Mouse (Mus musculus): ENCODE measurements around the gene Tnip1. TPM values are rescaled to one million over a fixed set of nuclear protein-coding genes. Genes with fewer than 3 reads are reported as not detected.

The Tnip1 gene
- polyA plus RNA-seq, 1 experiment from 2014 or later = 8.1 TPM

DNA sequence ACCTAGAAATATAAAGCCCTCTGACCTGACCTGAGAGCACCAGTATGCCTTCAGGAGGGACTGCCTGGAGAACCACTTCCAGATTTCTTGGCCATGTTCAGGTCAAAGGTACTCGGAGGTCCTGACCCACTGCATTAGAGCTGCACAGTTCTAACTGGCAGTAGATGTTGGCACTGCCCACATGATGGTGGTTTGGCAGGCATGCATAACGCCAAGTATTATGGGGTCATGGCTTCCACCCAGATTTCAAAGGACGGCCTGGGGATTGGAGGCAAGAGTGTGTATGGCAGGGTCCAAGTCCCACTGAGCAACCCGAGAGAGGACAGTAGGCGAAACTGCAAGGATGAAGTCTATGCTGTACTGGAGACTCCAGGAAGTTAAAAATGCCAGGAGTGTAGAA, 48.9 kb downstream of the Tnip1 start:
- DNase-seq (ENCODE audit: low spot score) (no peak), ATAC-seq (no peak)
- no peaks in the 10 kb centered on the region for H3K27me3 ChIP-seq (replicated peaks; ENCODE audit: control insufficient read depth, insufficient read depth, low read length)
- H3K36me3 ChIP-seq (ENCODE audit: control insufficient read depth, insufficient read depth, low read length) = peaks cover 26% of the 10 kb centered on the region
- no peak overlapping the region for H3K9ac ChIP-seq (ENCODE audit: low read length)
- H3K4me1 ChIP-seq (ENCODE audit: control insufficient read depth, insufficient read depth, low read length) = no peaks in the 10 kb centered on the region
- no peaks in the 10 kb centered on the region for H3K9me3 ChIP-seq (replicated peaks; ENCODE audit: control insufficient read depth, low read length)
- no peak overlapping the region for H3K27ac ChIP-seq (ENCODE audit: low read depth, low read length)
- 95% methylated on average over 5 of the region's 5 CpGs for WGBS
- H3K4me3 ChIP-seq (ENCODE audit: low read depth, low read length) = no peak overlapping the region
- H3K4me2 ChIP-seq (ENCODE audit: low read length) = no peak overlapping the region

DNA sequence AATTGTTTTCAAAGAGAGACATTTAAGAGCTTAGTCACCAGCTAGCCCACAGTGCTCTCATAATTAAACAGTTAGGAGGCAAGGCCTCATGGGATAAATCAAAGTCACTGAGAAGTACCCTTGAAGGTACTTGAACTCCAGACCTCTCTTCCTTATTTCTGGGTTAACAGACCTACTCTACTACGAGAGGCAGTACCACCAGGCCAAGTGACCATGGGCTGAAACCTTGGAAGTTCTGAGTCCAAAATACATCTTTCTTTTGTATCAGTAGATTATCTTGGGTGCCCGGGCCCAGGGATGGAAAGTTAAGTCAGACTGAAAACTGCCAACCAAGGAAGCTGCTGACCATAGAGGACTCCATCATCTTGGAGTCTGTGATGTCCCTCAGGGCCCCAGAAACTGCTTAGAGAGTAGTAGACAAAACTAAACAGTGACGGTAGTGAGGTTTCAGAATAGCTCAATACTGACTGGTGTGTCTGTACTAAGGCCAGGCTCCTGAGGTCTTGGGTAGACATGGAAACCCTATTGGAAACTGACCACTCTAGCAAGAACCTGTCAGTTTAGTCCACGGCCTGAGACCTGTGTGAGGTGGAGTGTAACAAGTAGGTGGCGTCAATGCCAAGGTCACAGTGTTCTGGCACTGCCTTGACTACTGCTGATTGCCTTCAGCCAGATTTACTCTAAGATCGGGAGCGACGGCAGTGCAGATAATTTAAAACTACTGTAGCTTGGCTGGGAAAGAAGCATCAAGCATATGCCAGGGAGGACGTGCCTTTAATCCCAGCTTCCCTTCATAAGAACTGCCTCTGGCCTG, 50.0 kb downstream of the Tnip1 start:
- Histone ChIP-seq H3K27ac (ENCODE audit: low read depth, low read length) (no peak overlapping the region), H3K4me2 (ENCODE audit: low read length) (no peak overlapping the region), H3K27me3 (replicated peaks; ENCODE audit: control insufficient read depth, insufficient read depth, low read length) (no peaks in the 10 kb centered on the region), H3K9me3 (replicated peaks; ENCODE audit: control insufficient read depth, low read length) (no peaks in the 10 kb centered on the region), H3K4me3 (ENCODE audit: low read depth, low read length) (no peak overlapping the region), H3K4me1 (ENCODE audit: control insufficient read depth, insufficient read depth, low read length) (no peaks in the 10 kb centered on the region), H3K36me3 (ENCODE audit: control insufficient read depth, insufficient read depth, low read length) (peaks cover 23% of the 10 kb centered on the region), H3K9ac (ENCODE audit: low read length) (no peak overlapping the region)
- DNase-seq (ENCODE audit: low spot score) (no peak), ATAC-seq (no peak)
- WGBS = 89% methylated on average over 9 of the region's 9 CpGs

DNA sequence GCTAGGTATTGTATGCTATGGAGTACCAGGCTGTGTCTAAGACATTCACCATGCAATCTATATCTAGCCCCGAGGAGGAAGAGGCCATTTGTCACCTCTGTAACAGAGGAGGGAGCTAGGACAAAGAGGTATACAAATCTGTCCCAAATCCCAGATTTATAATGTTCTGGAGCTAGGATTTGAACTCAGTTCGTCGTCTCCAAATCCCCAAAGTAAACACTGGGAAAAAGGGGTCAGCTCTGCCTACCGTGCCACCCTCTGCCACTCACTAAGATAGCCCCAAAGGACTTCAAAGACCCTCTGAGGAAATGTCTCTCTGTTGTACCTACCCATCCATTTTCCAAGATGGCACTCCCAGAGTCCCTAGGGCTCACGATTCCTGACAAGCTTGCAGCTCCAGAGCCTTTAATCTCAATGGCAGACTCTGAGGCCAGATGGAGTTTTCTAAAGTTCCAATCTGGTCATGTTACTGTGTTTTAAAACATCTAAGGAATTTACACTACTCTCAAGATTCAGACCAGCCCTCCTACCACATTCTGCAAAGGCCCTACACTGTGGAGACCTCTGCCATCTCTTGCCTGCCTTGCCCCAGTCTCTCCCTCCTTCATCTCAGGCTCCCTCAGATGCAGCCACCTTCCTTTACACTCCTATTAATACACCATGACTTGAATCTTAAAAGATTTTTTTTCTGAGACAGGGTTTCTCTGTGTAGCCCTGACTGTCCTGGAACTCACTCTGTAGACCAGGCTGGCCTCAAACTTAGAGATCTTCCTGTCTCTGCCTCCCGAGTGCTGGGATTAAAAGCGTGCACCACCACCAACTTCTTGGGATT, 50.8 kb downstream of the Tnip1 start:
- H3K27me3 ChIP-seq (replicated peaks; ENCODE audit: control insufficient read depth, insufficient read depth, low read length) = no peaks in the 10 kb centered on the region
- DNase-seq (ENCODE audit: low spot score) = no peak
- H3K4me3 ChIP-seq (ENCODE audit: low read depth, low read length) = no peak overlapping the region
- H3K9ac ChIP-seq (ENCODE audit: low read length) = no peak overlapping the region
- H3K36me3 ChIP-seq (ENCODE audit: control insufficient read depth, insufficient read depth, low read length) = peaks cover 15% of the 10 kb centered on the region
- H3K4me2 ChIP-seq (ENCODE audit: low read length) = no peak overlapping the region
- no peak for ATAC-seq
- no peaks in the 10 kb centered on the region for H3K9me3 ChIP-seq (replicated peaks; ENCODE audit: control insufficient read depth, low read length)
- WGBS = 91% methylated on average over 7 of the region's 7 CpGs
- no peaks in the 10 kb centered on the region for H3K4me1 ChIP-seq (ENCODE audit: control insufficient read depth, insufficient read depth, low read length)
- no peak overlapping the region for H3K27ac ChIP-seq (ENCODE audit: low read depth, low read length)

DNA sequence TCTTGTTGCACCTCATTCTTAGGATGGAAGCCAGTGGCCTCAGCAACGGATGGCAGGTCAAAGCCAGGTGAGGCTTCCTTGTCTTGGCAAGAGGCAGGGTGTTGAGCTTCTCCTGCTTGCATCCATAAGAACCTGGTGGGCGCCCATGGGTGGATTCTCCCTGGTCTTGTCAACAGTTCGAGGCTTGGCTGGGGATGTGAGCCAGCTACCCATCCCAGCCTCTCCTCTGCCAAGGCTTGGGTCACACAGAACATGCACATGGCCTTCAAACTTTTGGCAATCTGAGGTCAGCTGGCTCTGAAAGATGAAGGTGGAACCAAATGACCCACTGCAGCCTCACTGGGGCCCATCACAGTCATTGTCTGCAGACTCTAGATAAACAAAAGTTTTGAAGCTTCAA, 51.5 kb downstream of the Tnip1 start:
- H3K4me2 ChIP-seq (ENCODE audit: low read length) = no peak overlapping the region
- H3K4me1 ChIP-seq (ENCODE audit: control insufficient read depth, insufficient read depth, low read length) = no peaks in the 10 kb centered on the region
- DNase-seq (ENCODE audit: low spot score) (no peak), ATAC-seq (no peak)
- no peak overlapping the region for H3K9ac ChIP-seq (ENCODE audit: low read length)
- H3K27ac ChIP-seq (ENCODE audit: low read depth, low read length) = no peak overlapping the region
- peaks cover 10% of the 10 kb centered on the region; the same call in 1 of the 2 replicates for H3K36me3 ChIP-seq (ENCODE audit: control insufficient read depth, insufficient read depth, low read length)
- H3K4me3 ChIP-seq (ENCODE audit: low read depth, low read length) = no peak overlapping the region
- H3K27me3 ChIP-seq (replicated peaks; ENCODE audit: control insufficient read depth, insufficient read depth, low read length) = no peaks in the 10 kb centered on the region
- no peaks in the 10 kb centered on the region for H3K9me3 ChIP-seq (replicated peaks; ENCODE audit: control insufficient read depth, low read length)
- WGBS = 92% methylated on average over 3 of the region's 3 CpGs

DNA sequence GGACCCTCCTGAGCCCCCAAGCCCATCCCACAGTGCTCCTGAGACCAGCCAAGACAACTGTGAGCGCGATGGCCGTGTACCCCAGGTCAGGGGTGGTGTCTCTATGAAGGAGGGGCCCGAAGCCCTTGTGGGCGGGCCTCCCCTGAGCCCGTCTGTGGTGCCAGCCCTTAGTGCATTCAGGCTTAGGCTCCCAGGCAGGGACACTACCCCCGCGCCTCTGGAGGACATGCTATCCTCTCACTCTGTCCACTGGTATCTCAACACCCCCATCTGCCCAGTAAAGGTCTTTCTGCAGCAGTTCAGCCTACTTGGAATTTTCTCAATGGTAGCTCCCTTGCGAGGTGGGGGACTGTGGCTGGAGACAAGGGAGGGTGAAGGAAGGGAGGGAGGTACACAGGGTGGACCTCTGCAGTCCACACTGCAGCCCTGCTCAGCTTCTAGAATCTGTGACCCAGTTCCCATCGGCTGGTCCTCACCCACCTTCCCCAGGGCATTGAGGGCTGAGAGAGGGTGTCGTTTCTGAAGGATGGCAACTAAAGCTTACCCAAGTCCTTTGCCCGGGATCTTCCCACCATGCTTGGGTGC, 52.5 kb downstream of the Tnip1 start:
- Histone ChIP-seq H3K4me1 (ENCODE audit: control insufficient read depth, insufficient read depth, low read length) (no peaks in the 10 kb centered on the region), H3K36me3 (ENCODE audit: control insufficient read depth, insufficient read depth, low read length) (peaks cover 6% of the 10 kb centered on the region; the same call in 1 of the 2 replicates), H3K4me3 (ENCODE audit: low read depth, low read length) (no peak overlapping the region), H3K9me3 (replicated peaks; ENCODE audit: control insufficient read depth, low read length) (no peaks in the 10 kb centered on the region), H3K4me2 (ENCODE audit: low read length) (no peak overlapping the region), H3K27me3 (replicated peaks; ENCODE audit: control insufficient read depth, insufficient read depth, low read length) (no peaks in the 10 kb centered on the region), H3K27ac (ENCODE audit: low read depth, low read length) (no peak overlapping the region), H3K9ac (ENCODE audit: low read length) (no peak overlapping the region)
- ATAC-seq (no peak), DNase-seq (ENCODE audit: low spot score) (no peak)
- 90% methylated on average over 12 of the region's 12 CpGs for WGBS

DNA sequence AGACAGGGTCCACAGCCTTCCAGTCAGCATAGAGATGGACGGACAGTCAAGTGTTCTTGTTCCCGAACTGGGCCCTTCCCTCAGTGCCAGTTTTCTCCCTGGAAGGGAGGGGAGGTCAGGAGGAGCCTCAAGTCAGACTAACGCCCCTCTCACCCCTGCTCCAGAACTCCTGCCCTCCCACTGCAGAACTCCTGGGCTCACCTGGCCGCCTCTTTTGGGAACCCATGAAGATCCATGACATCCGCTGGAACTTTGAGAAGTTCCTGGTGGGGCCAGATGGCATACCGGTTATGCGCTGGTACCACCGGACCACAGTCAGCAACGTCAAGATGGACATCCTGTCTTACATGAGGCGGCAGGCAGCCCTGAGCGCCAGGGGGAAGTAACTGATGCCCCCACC, 53.4 kb downstream of the Tnip1 start:
- no peak overlapping the region for H3K4me3 ChIP-seq (ENCODE audit: low read depth, low read length)
- DNase-seq (ENCODE audit: low spot score) = no peak
- ATAC-seq = no peak
- H3K27me3 ChIP-seq (replicated peaks; ENCODE audit: control insufficient read depth, insufficient read depth, low read length) = no peaks in the 10 kb centered on the region
- no peaks in the 10 kb centered on the region for H3K4me1 ChIP-seq (ENCODE audit: control insufficient read depth, insufficient read depth, low read length)
- H3K36me3 ChIP-seq (ENCODE audit: control insufficient read depth, insufficient read depth, low read length) = peaks cover 3% of the 10 kb centered on the region; the same call in 1 of the 2 replicates
- no peak overlapping the region for H3K4me2 ChIP-seq (ENCODE audit: low read length)
- no peaks in the 10 kb centered on the region for H3K9me3 ChIP-seq (replicated peaks; ENCODE audit: control insufficient read depth, low read length)
- WGBS = 92% methylated on average over 11 of the region's 11 CpGs
- no peak overlapping the region for H3K27ac ChIP-seq (ENCODE audit: low read depth, low read length)
- no peak overlapping the region for H3K9ac ChIP-seq (ENCODE audit: low read length)

DNA sequence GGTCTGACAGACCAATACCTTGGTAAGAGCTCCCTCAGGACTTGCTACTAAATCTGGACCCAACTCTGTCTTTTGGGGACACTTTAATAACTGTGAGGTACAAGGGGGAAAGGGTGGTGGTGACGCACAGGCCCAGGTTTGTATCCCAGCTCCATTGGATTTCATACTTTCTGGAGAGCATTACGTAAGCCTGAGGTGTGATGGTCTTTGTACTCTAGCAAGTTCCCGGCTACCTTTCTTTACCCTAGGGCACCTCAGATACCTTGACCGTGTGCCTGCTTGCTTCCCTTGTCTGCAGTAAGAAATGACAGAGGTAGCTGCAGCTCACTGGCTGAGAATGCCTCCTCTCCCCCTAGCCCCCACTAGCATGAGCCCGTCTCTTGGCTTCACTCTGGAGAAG, 55.5 kb downstream of the Tnip1 start:
- ATAC-seq = no peak

DNA sequence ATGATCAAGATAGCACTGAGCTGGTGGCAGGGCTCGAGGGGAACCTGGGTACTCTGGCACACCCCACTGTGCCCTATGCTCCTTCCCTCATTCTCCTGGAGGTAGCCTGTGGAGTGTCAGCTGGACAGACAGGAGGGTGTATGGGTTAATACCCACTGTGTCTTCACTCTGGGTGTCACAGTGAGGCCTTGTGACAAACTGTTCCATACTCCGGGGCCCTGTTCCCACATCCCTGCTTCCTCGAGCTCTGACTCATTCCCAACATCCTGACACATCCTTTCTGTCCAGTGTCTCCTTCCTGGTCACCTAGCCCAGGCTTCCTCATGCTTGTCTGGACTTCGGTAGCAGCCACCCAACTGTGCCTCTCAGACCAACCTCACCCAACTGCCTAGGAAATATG, 56.3 kb downstream of the Tnip1 start:
- H3K36me3 ChIP-seq (ENCODE audit: control insufficient read depth, insufficient read depth, low read length) = peaks cover 3% of the 10 kb centered on the region; the same call in 1 of the 2 replicates

More for the DNA sequence above, 55.5 kb downstream of the Tnip1 start:
- Histone ChIP-seq H3K9me3 (replicated peaks; ENCODE audit: control insufficient read depth, low read length) (no peaks in the 10 kb centered on the region), H3K27me3 (replicated peaks; ENCODE audit: control insufficient read depth, insufficient read depth, low read length) (no peaks in the 10 kb centered on the region), H3K4me1 (ENCODE audit: control insufficient read depth, insufficient read depth, low read length) (peaks cover 6% of the 10 kb centered on the region), H3K36me3 (ENCODE audit: control insufficient read depth, insufficient read depth, low read length) (peaks cover 3% of the 10 kb centered on the region; the same call in 1 of the 2 replicates), H3K4me2 (ENCODE audit: low read length) (no peak overlapping the region), H3K9ac (ENCODE audit: low read length) (no peak overlapping the region), H3K4me3 (ENCODE audit: low read depth, low read length) (no peak overlapping the region), H3K27ac (ENCODE audit: low read depth, low read length) (no peak overlapping the region)
- DNase-seq (ENCODE audit: low spot score) = no peak
- 92% methylated on average over 5 of the region's 5 CpGs for WGBS

More for the DNA sequence above, 56.3 kb downstream of the Tnip1 start:
- H3K27ac ChIP-seq (ENCODE audit: low read depth, low read length) = no peak overlapping the region
- no peak overlapping the region for H3K9ac ChIP-seq (ENCODE audit: low read length)
- DNase-seq (ENCODE audit: low spot score) (no peak), ATAC-seq (no peak)
- H3K4me1 ChIP-seq (ENCODE audit: control insufficient read depth, insufficient read depth, low read length) = peaks cover 7% of the 10 kb centered on the region
- no peaks in the 10 kb centered on the region for H3K27me3 ChIP-seq (replicated peaks; ENCODE audit: control insufficient read depth, insufficient read depth, low read length)
- no peak overlapping the region for H3K4me2 ChIP-seq (ENCODE audit: low read length)
- no peak overlapping the region for H3K4me3 ChIP-seq (ENCODE audit: low read depth, low read length)
- H3K9me3 ChIP-seq (replicated peaks; ENCODE audit: control insufficient read depth, low read length) = no peaks in the 10 kb centered on the region
- WGBS = 81% methylated on average over 4 of the region's 4 CpGs

All from forebrain, embryonic 14.5 days (tissue).